Mouse (Mus musculus): ENCODE measurements around the gene Arl5c.
A peak's percentile ranks its signal among the peaks of the same experiment; 100 is the strongest.

The Arl5c gene

DNA sequence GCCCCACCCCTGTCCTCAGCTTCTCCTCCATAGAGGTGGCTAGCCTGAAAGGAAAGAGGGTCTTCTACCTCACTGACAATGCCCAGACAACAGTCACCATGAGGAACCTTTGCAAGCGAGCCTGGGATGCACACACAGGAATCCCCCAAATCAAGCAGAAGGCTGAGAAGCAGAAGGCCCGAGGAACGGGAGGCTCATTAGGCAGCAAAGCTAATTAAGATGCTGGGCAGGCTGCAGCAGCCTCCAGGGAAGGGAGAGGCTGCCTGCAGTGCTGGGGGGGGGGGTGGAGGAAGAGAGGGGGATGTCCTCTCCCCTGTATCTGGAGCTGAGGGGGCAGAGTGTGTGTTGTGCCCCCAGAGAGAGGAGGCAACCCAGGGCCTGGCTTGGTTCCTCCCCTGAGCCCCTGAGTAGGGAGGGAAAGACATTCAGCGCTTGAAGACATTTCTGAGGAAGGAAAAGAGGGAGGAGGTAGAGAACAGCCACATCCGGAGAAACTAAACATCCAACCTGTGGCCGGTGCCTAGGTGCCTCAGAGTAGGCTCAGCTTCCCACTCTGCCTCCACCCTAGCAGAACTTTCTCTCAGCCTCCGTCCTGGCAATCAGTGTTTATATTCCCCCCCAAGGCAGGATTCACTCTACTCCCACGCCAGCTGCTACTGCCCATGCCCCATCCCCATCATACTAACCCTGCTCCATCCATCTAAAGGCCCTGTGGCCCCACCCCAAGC, 24.1 kb upstream of the Arl5c start:
- no peak for DNase-seq (ENCODE audit: inconsistent age in 2 of 2, low spot score in 1 of 2)

DNA sequence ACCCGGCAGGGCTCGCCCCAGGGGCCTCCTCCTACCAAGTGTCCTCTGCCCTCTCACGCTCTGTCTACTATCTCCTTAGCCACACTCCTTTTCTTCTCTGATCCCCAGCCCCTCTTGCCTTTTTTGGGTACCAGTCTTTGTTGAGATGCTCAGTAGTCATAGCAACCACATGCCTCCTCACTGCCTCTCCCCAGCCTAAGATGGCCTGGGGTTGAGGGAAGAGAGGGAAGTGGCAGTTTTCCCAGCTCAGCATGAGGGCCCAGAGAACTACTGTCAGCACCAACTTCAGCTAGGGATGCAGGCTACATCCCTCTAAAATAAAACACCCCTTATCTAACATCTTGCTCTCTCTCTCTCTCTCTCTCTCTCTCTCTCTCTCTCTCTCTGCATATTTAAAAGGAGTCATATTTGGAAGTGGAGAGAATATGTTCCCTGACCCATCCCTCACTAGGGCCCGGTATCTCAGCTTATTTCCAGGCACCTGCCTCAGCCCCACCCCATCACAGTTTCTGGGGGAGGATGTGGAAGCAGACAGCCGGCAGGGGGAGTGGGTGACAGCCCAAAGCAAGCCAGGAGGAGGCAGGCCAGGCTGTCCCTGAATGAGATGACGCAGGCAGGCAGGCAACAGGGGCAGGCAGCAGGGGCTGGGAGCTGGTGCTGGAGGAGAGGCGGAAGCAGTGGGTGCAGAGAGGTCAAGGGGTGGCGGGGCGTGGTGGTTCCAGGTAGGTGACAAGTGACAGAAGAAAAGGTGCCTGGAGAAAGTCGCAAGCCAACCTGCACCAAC, 23.1 kb upstream of the Arl5c start:
- peak in 1 of 2 experiments; percentile 46 for DNase-seq (ENCODE audit: inconsistent age in 2 of 2, low spot score in 1 of 2)

DNA sequence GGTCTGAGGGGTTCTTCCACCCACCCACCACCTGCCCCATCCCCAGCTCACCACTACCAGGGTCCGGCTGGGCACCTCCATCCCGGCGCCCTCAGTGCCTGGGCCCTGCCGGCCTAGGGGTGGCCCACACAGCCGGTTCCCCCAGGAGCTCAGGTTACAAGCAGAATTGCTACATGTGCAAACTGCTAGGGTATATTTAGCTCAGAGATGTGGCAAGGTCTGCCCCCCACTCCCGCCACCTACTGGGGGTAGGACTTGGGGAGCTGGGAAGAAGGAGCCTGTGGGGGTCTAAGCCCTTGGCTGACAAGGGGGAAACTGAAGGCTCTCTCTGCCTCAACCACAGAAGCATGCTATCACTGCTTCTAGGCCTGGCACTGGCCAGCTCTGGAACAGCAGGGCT, 22.2 kb upstream of the Arl5c start:
- DNase-seq (ENCODE audit: inconsistent age in 2 of 2, low spot score in 1 of 2), result no peak

DNA sequence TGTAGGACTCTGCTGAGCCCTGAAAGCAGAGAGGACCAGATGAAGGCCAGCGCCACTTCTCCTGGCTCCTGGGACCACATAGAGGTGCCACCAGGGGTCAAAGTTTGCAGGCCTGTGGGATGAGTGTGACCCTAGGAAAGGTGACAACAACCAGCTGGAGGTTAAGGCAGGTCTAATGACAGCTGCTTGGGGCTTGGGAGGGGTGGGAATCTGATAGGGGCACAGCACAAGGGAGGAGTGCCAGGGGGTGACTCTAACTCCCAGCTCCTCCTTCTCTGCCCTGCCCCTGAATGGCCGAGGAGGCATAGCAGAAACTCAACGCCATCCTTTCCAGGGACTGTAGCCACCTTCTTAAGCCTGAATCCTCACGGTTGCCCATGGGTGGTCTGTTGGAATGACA, 20.8 kb upstream of the Arl5c start:
- no peak for DNase-seq (ENCODE audit: inconsistent age in 2 of 2, low spot score in 1 of 2)

DNA sequence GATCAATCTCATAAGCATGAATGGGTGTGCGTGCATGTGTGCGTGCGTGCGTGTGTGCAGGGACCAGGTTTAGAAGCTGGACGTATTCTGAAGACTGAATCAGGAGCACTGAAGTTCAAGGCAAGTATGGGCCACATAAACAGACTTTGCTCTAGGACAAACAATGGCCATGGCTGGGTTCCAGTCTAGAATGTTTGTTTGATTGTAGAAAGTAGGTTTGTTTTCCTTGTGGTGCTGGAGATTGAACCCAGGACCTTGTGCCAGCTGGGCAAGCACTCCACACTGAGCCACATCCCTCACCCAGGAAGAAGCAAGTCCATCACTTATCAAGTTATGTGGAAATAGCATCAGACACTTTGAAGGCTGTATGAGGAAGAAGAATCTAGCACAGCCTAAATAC, 20.2 kb upstream of the Arl5c start:
- DNase-seq (ENCODE audit: inconsistent age in 2 of 2, low spot score in 1 of 2), result no peak

DNA sequence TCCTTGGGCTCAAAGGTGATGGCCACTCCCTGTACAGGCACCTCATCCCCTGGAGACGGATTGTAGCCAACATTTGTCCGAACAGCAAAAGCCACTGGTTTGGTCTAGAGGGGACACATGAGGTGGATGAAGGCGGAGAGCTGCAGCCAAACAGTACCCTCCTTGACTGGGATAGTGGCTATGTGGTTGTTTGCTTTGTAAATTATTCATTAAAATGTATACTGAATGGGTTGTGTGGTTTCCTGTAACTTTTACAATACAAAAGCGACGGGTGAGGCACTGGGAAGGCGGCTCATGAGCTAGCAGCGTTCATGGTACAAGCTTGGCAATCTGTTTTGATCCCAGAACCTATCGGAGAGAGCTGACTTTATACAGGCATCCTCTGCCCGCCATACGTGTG, 16.9 kb upstream of the Arl5c start:
- DNase-seq (ENCODE audit: inconsistent age in 2 of 2, low spot score in 1 of 2), result no peak

DNA sequence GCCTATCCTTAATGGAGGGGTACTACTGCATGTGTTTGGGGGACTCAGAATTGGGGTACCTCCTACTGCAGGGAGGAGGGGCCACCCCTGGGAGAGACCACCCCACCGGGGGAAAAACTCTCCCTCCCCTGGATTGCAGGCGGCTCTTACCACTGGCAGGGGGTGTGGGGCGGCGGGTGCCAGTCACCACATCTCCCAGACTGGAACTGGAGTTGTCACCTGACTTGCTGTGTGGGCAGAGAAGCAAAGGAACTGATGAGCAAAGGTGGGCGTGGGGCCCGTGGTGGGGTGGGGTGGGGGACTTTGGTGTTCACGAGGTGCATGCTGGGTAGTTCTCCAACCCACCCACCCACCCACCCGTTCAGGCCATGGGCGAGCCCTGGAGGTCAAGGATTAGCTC, 15.7 kb upstream of the Arl5c start:
- DNase-seq (ENCODE audit: inconsistent age in 2 of 2, low spot score in 1 of 2), result no peak

DNA sequence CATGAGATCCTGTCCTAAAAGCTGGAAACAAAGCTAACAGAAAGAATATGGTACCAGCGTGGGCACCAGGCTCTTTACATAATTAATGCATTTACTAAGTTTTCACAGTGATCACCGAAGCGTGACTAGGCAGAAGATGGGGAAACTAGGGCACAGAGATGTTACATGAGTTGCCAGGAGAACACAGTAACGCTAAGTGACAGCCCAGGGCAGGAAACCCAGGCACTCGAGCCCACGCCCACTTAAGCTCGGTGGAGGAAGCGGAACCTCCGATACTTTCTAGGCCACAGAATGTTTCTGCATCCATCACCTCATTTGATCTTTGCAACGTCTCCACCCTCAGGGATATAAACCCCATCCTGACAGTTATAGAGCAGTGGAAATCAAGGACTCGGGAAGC, 12.1 kb upstream of the Arl5c start:
- DNase-seq (ENCODE audit: inconsistent age in 2 of 2, low spot score in 1 of 2), result no peak

DNA sequence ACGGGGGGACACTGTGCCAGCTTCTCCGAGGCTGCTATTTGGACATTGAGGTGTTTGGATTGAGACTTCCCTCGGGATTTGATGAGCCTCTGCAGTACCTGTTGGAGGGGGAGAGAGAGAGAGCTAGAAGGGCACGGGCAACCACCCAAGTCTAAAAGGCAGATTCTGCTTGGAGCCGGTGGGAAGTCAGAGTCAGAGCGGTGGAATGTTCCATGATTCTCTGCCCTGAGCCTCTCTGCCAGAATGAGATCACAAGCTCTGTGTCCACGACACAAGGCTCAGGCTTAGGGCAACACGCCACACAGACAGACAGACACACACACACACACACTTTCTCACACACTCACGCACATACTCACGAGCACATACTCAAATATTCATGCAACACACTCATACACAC, 9.7 kb upstream of the Arl5c start:
- peak; percentile 74 to 75 for DNase-seq (ENCODE audit: inconsistent age in 2 of 2, low spot score in 1 of 2)

DNA sequence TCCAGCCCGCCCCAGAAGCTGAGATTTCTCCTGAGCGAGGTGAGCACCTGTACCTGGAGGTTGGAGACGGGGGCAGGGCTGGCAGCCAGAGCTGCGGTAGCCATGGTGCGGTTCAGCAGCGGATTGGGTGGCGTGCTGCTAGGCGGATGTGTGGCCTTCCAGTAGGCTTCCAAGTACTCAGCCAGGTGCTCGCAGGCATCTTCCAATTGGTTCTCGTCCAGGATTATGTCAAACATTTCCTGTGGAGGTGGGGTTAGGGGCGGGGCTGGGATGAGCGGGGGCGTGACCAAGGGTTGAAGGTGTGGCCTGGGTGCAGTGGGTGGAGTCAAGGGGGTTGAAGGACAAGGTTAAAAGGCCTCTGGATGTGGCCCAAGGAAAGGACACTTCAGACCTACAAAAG, 9.1 kb upstream of the Arl5c start:
- no peak for DNase-seq (ENCODE audit: inconsistent age in 2 of 2, low spot score in 1 of 2)

DNA sequence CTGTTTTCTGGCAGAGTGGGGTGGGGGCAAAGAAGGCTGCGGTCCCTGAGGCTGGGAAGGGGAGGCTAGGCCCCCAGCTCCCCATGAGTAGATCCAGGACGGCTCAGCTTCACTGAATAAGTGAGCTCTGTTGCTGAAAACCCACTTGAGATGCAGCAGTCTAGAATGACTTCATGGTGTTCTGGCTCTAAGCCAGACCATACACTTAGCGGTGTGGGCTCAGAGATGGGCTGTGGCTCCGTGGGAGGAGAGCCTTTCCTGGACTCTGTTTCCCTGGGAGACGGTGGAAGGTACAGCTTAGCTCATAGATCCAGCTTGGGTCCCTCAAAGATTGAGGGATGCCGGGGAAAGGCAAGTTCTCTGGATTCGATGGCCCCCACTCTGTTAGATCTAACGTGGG, 8.2 kb upstream of the Arl5c start:
- DNase-seq (ENCODE audit: inconsistent age in 2 of 2, low spot score in 1 of 2), result no peak

DNA sequence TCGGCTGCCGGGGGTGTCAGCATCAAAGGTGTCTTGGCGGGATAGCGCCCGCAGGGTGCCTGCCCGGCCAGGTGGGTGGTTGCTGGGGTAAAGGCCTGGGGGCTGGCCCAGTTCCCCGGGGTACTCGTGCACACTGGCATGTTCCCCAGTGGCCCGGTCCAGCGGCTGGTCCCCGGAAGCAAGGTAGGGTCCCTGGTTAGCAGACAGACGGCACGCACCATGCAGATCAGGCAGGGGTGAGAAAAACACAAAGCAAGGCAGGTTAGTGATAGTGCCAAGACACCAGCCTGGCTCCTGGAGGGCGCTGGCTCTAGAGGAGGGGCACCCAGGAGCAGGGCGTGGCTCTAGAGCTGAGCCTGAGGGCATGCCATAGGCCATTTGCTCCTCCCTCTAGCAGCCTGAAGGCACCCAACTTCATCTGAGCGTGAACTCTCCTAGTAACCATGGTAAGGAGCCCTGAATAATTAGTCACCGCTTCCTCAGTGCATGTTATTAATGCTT, 7.2 kb upstream of the Arl5c start:
- DNase-seq (ENCODE audit: inconsistent age in 2 of 2, low spot score in 1 of 2), result no peak

DNA sequence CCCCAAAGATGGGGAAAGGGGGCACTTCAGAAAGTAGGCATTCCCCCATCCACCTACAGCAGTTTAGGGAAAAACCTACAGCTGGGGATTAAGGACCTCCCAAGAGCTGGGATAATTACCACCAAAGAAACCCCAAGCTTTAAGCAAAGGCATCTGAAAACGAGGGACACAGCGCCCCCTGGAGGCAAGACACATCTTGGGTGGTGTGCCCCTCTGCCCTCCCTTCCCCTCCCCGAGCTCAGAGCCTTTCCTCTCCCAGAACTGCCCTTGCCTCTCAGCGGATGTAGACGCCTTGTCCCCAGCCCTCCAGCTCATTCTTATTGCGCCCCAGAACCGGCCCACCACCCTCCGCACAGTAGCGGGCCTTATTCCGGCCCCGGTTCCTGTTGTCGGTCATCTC, 6.6 kb upstream of the Arl5c start:
- DNase-seq (ENCODE audit: inconsistent age in 2 of 2, low spot score in 1 of 2), result peak; percentile 70 to 87

DNA sequence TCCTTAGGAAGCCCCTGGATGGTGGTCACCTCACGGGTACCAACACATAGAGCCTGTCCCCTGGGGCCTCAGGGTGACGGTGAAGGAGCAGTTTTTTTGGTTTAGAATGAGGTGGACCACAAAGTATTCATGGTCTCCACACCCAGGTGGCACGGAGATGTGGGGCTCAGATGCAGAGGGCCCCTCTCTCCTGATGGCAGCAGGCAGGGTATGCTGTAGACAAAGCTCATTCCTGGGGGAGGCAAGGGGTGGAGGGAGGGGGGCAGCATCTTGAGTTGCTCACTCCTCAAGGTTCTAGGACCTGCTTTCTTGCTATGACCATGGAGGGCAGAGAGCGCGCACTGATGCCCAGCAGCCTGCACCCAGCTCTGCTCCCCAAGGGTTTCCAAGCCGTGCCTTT, 6.0 kb upstream of the Arl5c start:
- DNase-seq (ENCODE audit: inconsistent age in 2 of 2, low spot score in 1 of 2), result no peak

DNA sequence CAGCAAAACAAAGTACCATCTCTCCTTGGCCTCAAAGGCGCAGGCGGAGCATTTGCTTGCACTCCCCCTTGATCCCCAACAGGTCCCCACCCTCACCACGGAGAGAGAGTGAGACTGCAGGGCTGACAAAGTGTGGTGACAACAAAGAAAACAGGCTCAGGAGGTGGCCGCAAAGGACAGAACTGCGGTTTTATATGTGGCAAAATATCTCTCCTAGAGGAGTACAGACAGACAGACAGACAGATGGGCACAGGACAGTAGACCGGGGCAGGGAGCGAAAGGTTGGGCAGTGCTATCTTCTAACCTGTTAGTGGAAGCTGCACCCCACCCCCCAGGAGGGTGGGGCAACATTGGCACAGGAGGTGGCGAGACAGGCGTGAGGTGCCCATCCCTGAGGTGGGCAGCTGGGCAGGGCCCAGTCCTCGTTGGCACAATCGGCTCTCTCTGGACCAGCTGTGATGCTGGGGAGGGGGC, 5.4 kb upstream of the Arl5c start:
- DNase-seq (ENCODE audit: inconsistent age in 2 of 2, low spot score in 1 of 2), result no peak

DNA sequence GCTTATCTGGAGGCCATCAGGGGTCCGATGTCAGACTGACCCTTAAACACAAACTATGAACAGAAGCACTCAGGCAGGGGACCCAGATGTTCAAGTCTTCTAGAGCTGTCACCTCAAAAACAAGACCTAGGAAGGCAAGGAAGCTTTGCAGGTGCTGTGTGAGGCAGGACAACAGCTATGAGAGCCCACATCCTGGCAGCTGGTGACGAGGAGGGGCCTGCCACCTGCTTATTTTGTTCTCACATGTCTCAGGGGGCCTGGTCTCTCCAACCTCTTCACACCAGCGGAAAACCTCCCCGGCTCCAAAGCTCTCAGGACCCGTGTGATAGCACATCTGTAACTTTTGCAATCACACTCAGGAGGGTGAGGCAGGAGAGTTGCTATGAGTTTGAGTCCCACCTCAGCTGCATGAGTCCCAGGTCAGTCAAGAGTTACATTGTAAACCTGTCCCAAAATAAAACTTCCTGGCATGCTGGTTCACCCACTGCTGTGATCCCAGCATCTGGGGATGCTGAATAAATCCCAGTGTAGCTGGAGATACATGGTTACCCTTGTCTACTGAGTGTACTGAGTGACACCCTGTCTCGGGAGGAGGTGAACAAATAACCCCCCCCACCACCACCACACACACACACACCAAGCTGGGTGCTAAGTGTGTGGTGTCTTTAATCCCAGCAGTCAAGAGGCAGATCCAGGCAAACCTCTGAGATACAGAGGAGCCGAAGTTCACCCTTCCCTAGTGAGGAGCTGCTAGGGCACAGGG, 4.6 kb upstream of the Arl5c start:
- no peak for DNase-seq (ENCODE audit: inconsistent age in 2 of 2, low spot score in 1 of 2)

DNA sequence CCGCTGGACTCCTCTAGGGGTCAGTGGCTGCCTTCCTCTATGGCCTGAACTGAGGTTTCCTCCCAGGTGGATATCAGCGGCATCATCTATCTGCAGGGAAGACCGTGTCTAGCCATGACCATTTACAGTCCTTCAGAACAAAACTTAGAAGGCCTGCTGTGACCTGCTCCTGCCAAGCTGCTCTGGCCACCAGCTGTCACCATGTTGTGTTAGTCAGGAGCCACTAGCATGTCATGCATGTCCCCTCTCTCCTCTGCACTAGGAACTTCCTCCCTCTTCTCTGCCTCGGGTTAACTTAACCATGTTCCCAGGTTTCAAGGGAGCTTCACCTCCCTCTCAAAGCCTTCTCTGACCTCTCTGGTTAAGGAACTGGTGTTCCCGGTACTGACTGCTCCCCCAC, 3.8 kb upstream of the Arl5c start:
- no peak for DNase-seq (ENCODE audit: inconsistent age in 2 of 2, low spot score in 1 of 2)

DNA sequence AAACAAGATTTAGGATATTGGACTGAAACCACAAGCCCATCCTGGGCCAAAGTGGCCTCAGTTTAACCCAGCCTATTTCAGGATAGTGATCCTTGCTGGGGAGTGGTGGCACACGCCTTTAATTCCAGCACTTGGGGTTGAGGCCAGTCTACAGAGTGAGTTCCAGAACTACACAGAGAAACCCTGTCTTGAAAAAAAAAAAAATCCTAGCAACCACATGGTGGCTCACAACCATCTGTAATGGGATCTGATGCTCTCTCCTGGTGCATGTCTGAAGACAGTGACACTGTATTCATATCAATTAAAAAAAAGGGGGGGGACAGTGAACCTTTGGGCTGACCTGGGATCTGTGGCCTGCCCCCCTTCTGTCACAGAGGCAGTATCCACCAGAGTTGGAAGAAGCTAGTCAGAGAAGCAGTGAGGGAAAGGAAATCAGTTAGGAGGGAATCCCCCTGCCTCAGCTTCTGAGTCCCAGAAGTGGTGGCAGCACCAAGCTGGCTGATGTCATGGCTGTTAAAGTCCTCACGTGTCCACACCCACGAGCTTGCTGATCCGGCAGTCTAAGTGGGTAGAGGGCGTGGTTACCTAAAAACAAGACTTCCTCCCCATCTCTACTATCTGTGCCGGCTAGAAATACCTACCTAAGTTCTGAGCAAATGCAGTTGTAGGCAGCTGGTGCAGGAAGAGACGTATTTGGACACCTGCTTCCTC, 3.1 kb upstream of the Arl5c start:
- DNase-seq (ENCODE audit: inconsistent age in 2 of 2, low spot score in 1 of 2), result no peak

DNA sequence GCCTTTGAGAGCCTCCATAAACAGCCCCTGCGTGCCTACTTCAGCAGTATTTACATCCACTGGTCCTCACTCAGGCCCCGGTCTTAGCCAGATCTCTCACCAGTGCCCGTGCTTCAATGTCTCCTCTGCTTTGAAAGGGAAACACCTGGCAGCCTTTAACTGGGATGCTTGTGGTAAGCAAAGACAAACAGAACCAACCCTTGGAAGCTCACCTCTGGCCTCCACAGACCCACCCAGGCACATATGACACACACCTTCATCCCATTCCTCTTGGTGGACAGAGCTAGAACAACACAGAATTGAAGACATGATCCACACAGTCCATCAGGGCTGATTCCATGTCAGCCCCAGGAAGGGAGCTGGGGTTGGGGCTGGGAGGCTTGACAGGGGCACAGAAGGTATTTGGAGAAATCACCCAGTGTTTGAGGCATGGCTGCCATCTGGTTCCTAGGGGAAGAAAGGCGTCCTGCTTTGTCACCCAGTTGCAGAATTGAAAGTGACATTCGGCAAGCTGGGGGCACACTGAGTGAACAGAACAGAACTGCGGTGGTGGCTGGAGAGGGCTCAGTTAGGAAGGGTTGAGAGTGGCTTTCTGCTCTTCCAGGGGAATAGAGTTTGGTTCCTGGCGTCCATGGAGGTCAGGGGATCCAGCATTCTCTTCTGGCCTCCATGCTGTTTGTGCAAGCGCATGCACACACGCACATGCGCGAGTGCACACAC, 2.3 kb upstream of the Arl5c start:
- DNase-seq (ENCODE audit: inconsistent age in 2 of 2, low spot score in 1 of 2), result no peak

DNA sequence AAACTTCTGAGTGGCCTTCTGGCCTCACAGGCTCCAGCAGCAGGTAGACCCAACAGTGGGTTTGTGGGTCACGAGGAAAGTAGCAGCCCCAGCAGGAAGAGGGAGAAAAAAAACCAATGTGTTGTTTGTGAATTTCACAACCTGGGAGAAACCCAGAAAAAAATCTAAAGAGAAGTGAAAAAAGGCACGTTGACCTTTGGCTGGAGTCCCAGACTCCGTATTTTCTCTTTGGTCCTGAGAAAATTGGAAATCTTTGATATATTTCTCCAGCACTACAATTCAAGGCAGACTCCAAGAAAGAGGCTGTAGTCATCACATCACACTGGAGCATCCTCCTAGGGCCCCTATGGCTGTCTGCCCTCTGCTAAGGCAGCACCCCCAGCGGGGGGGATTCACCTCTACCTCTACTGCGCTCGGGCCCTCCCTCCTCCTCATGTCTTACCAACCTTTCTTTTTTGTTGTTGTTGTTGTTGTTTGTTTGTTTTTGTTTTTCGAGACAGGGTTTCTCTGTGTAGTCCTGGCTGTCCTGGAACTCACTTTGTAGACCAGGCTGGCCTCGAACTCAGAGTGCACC, 1.5 kb upstream of the Arl5c start:
- DNase-seq (ENCODE audit: inconsistent age in 2 of 2, low spot score in 1 of 2), result peak in 1 of 2 experiments; percentile 61
